Mouse (Mus musculus) Muller cell, postnatal 12 days (primary cell): ENCODE results near the gene Itga2.

Experiments
- DNase-seq: peaks from one replicate; pipeline ENCODE4 v3.0.0-alpha.2; 2015; ENCODE audit errors: inconsistent ontology term

The Itga2 gene

GRCm38 (mm10) chr13:114885171-114885570 is 46.7 kb downstream of the Itga2 start:
- no peak for DNase-seq

GRCm38 (mm10) chr13:114878667-114879066 is 53.2 kb downstream of the Itga2 start:
- no peak for DNase-seq

- DNase-seq, result peak; percentile 94
These were observed 55.8 kb downstream of the Itga2 start for GRCm38 (mm10) chr13:114876005-114876520.

DNA sequence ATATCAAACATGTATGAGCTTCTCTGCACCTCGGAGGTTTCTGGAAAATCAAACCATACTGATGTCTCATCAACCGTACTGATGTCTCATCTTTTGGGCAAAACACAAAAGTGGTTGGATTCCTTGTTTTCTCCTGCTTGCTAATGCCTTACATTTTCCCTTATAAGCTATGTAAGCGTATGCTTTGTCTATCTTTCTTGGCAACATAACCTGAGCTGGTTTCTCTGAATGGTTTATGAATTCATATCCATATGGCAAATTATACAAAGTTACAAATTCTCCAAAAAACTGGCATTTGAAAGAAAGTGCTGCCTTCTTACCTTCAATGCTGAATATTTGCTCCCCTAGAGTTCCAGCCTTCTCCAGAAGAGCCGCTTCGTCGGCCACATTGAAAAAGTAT is 57.2 kb downstream of the Itga2 start:
- DNase-seq, result no peak

DNA sequence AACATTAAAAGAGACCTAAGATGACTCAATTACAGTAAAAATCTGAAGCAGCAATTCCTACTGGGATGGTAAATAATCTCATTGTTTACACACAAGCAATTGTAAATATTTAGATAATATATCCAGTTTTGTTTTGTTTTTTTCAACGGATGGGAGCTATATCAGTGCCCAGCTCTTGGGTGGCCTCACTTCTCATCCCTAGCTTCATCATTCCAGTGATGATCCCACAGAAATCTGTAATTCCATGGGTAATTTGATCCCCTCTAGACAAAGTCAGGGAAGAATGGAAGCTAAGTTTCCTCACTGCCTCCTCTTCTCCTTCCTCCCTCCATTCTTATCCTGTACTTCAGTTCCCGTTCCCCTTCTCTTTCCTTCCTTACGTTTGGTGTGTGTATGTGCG is 74.4 kb downstream of the Itga2 start:
- no peak for DNase-seq

- DNase-seq, result no peak
These were observed 75.7 kb downstream of the Itga2 start for GRCm38 (mm10) chr13:114856269-114856627.

- peak; percentile 64 for DNase-seq
These were observed 76.2 kb downstream of the Itga2 start for GRCm38 (mm10) chr13:114855573-114856268.

- DNase-seq, result no peak
These were observed 77.5 kb downstream of the Itga2 start for GRCm38 (mm10) chr13:114854428-114854827.

- DNase-seq, result no peak
These were observed 77.9 kb downstream of the Itga2 start for GRCm38 (mm10) chr13:114854023-114854422.

DNA sequence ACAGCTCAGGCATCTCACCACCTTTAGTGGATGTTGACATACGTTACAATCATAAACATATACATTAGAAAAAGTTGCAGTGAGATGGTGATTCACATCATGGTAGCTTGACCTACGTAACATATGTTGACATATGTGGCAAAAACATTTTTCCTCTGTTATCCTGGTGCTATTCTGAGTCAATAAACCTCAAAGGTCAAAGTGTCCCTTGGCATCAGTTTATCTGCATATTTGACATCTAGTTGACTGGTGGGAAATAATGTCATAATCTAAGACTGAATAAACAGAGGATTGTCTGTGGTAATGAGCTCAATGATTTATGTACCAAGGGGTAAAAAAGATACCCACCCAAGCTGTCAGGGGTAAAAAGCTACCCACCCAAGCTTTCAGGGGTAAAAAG is 78.7 kb downstream of the Itga2 start:
- DNase-seq, result no peak

GRCm38 (mm10) chr13:114852264-114853111 is 79.4 kb downstream of the Itga2 start:
- no peak for DNase-seq

DNA sequence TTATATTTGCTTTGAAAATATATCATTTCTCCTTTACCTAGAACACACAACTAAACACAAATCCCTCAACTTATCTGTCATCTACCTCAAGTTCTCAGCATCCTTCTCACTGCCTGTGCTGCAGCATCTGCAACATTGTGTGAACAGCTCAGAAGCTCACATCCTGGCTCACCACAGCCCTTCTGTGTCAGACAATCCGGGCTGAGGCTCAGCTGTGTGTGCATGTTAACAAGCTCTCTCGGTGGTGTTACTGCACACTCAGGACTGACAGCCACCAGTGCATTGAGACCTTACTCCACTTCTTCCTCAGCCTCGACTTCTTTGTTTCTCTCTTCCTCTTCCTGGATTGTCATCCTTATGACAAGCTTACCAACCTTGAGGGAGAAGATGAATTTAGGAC is 83.0 kb downstream of the Itga2 start:
- no peak for DNase-seq

DNA sequence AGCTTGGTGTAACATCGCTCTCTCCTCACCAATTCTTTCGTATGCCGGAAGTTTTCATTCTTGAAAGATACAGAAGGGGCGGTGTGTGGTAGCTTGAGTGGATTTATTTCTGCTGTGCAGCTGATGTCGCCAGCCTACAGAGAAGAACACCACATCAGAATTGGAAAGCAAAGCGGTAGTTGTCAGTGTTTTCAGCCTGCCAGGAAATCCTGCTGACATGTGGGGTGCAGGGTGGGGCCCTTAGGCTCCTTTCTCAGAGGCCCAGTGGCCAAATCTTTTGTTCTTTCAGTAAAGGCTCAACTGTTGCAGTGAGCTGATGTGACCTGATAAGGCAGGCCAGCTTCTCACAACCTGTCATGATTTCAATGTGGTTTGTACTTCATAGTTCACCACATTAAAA is 86.1 kb downstream of the Itga2 start:
- DNase-seq, result peak; percentile 17

- no peak for DNase-seq
These were observed 88.6 kb downstream of the Itga2 start for GRCm38 (mm10) chr13:114843318-114843717.

DNA sequence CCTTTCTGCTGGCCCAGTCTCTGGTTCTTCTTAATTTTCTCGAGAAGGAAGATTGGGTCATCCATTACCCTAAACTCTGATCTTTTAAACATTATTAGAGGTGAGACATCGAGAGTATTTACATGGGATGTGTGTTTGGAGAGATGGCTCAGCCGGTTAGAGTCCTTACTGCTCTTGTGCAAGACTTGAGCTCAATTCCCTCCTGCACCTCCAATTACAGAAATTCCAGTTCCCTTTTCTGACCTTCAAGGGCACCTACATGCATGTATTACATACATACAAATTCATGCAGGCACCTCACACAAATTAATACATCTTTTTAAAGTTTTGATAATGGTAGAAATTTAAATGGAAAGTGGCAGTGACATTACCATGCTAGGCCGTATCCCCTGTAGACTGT is 91.4 kb downstream of the Itga2 start:
- no peak for DNase-seq

DNA sequence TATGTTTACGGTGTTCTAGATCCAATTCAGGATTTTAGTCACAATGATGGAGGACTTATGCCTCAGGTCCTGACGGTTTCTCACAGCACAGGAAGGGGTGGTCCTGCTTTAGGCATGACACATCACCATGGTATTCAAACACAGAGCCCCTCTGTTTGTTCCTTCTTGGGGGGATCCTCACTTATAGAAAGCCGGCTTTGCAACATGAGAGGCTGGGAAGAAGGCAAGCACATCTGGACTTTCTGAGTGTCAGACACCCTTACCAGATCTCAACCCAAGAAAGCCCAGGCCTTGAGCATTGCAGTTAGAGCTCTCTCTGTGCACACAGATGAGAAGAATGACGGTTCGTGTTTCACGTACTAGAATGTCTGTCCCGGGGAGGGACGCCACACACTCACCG is 92.8 kb downstream of the Itga2 start:
- DNase-seq, result peak; percentile 52

DNA sequence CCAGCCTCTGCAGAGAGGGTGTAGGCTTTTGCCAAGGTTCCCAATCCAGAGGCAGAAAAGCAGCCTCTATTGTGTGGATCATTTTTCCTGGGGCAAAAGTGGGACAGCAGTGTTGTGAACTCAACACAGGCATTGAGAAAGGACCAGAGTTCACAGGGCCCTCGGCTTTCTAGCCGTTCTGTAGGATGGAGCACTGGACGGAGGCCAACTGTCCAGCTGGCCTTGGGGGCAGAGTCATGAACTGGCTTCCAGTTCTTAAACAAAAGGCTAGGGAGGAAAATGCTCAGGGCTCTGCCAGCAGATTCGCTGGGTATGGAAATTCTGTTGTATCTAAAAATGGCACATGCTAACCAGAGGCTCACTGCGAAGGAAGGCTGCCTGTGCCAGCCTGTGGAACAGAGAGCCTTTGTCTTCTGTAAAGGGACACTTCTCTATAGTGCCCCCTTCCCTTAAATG is 93.3 kb downstream of the Itga2 start:
- peak; percentile 95 for DNase-seq

GRCm38 (mm10) chr13:114837061-114837460 is 94.8 kb downstream of the Itga2 start:
- no peak for DNase-seq

DNA sequence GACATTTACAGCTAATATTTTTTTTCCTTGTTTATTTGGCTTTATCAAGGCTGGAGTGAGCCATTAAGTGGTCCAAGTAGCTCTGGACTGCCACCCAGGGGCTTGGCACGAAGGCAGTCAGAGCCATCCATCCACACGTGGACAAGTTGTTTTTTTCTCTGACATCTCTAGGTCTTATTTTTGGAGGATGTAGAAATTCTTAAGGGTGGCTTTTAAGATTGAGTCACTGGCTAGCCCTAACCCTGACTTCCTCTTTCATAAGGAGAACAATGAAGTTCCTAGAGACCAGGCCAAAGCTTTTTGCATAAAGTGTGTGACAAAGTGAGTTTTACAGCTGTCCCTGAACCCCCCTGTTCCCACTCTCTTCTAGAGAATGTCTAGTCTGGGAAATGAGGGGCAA is 97.3 kb downstream of the Itga2 start:
- DNase-seq, result no peak

GRCm38 (mm10) chr13:114833351-114833750 is 98.5 kb downstream of the Itga2 start:
- DNase-seq, result no peak

GRCm38 (mm10) chr13:114832761-114833160 is 99.1 kb downstream of the Itga2 start:
- DNase-seq, result no peak

- peak; percentile 57 for DNase-seq
These were observed 100.5 kb downstream of the Itga2 start for GRCm38 (mm10) chr13:114831367-114831833.

DNA sequence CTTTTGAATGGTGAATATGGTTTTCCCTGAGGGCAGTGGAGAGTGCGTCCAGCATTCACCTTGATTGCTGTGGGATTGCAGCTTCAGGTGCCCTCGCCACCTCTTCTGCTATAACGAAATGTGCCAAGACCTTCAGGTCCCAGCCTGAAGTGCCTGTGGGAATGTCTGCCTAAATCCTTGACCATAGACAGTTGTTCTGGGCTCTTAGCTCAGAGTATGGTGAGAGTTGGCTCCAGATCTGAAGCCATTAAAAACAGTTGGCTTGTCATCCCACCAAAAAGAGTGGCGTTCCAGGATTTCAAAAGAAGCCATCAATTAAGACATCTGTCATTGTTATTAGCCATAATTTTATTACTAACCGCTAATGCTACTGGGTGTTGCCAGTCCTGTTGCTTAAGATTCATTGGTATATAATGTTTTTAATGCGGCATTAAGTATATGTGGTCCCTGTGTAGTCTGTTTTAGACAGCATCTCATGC is 106.5 kb downstream of the Itga2 start:
- DNase-seq, result no peak
